Mouse (Mus musculus) limb, embryonic 14.5 days (tissue): ENCODE data around the gene Eif2ak2. TPM values are rescaled to one million over a fixed set of nuclear protein-coding genes. Genes with fewer than 3 reads are reported as not detected.

Experiments used
- ATAC-seq: fragments of 200-750 bp; cut with Nextera tagmentation; 2 replicates; pipeline ENCODE4 v1.8.0; 2017; ENCODE audit warnings: low read depth, moderate number of reproducible peaks, moderate TSS enrichment; ENCODE audit not compliant: low FRiP score
- DNase-seq: peaks from one replicate; pipeline ENCODE4 v3.0.0-alpha.2; 2015; ENCODE audit warnings: low spot score
- H3K27ac ChIP-seq: fragments of 300-500 bp; sonication (generic); replicated peaks from 2 replicates; pipeline ENCODE4 v1.5.1; 2014; ENCODE audit warnings: low read depth, mild to moderate bottlenecking, low read length, moderate library complexity, mixed read lengths
- H3K27me3 ChIP-seq: fragments of 300-500 bp; sonication (generic); 2 replicates; pipeline ENCODE4 v1.6.1; 2014; ENCODE audit warnings: low read length, mixed read lengths; ENCODE audit not compliant: control insufficient read depth, insufficient read depth
- H3K36me3 ChIP-seq: fragments of 300-500 bp; sonication (generic); 2 replicates; pipeline ENCODE4 v1.6.1; 2014; ENCODE audit warnings: mild to moderate bottlenecking, low read length, moderate library complexity, mixed read lengths; ENCODE audit not compliant: control insufficient read depth, insufficient read depth
- H3K4me1 ChIP-seq: fragments of 300-500 bp; sonication (generic); 2 replicates; pipeline ENCODE4 v1.6.1; 2014; ENCODE audit warnings: antibody characterized with exemption, low read length, mixed read lengths; ENCODE audit not compliant: control insufficient read depth, insufficient read depth
- H3K4me2 ChIP-seq: fragments of 300-500 bp; sonication (generic); replicated peaks from 2 replicates; pipeline ENCODE4 v1.6.1; 2014; ENCODE audit warnings: low read depth, mild to moderate bottlenecking, low read length, moderate library complexity; ENCODE audit not compliant: severe bottlenecking
- H3K4me3 ChIP-seq: fragments of 300-500 bp; sonication (generic); replicated peaks from 2 replicates; pipeline ENCODE4 v1.5.1; 2014; ENCODE audit warnings: low read length
- H3K9ac ChIP-seq: fragments of 300-500 bp; sonication (generic); 2 replicates; pipeline ENCODE4 v1.6.1; 2014; ENCODE audit warnings: mild to moderate bottlenecking, low read depth, low read length, moderate library complexity; ENCODE audit not compliant: severe bottlenecking
- H3K9me3 ChIP-seq: fragments of 300-500 bp; sonication (generic); 2 replicates; pipeline ENCODE4 v1.6.1; 2016; ENCODE audit warnings: low read length; ENCODE audit not compliant: control insufficient read depth
- POLR2A ChIP-seq: fragments of 200-500 bp; IDR thresholded peaks from 2 replicates; pipeline ENCODE4 v1.8.0; 2012; ENCODE audit warnings: inconsistent platforms, mild to moderate bottlenecking, moderate library complexity, borderline replicate concordance; ENCODE audit not compliant: insufficient read depth, insufficient read length; ENCODE audit errors: extremely low read depth
- WGBS: fragments of 180-500 bp; shearing (Covaris S2); extraction: QIAGEN DNeasy Blood & Tissue Kit; methylation state at CpG from one replicate; pipeline ENCODE4 v1.1.7; 2014; 5-methylcytosine and 5-hydroxymethylcytosine counted together
- polyA plus RNA-seq, 2 experiments: library from polyadenylated mRNA; depleted of rRNA in 1 of 2; stranded (reverse) in 1 of 2; unstranded in 1 of 2; fragments of >200 nt; fragmentation: Nextera tagmentation in 1 of 2; extraction: Ambion mirVana in 1 of 2; gene quantifications; 2 replicates each; pipeline versions ENCODE4 v1.2.1 to v1.2.3; 2012 to 2014

The Eif2ak2 gene
- polyA plus RNA-seq (2012; rRNA removed) (4.9 and 7.4 TPM in 2 replicates), polyA plus RNA-seq (2014; fragmentation: Nextera tagmentation; extraction: Ambion mirVana) (8.7 and 9.0 TPM in 2 replicates)

DNA sequence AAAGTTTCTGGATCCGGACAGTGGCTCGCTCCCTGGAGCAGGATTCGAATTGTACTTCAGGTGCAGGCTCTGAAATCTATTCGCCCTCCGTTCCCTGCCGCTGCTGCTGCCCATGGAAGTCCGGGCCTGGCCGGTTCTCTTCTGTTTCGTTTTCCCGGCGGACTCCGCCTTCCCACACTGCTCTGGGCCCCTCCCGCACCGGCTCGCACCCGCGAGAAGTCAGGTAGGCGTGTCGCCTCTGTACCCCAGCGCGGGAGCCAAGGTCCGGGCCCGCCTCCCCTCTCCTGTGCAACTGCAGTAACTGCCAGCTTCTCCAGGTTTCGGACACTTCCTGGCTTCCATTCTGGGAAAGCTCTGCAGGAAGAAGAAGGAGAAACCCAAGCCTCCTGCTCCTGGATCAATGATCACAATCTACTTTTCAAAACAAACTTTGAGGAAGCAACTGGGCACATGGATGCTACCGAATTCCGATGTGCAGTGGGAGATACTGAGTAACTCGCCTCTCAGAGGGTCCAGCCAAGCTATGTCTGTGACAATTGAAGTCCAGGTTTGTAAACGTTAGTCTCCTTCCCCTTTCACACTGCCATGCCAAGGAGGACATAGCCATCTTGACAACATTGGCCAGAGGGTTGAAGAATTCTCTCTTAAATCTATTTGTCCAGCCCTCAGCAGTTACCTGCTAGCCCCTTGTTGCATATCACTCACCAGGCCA lies at the start of gene Eif2ak2:
Eif2ak2 (minus strand) TSS at position 173 of the 712 bp plus-strand sequence.
- Histone ChIP-seq H3K4me1 (0 out of 2 replicates have a peak, but pooled peaks cover 3% of the 10 kb centered on the region), H3K27ac (peak within 1 kb of the TSS; percentile 73), H3K4me3 (peak within 1 kb of the TSS; percentile 67), H3K9me3 (no peaks in the 10 kb centered on the region), H3K36me3 (peaks cover 14% of the 10 kb centered on the region), H3K4me2 (peak within 1 kb of the TSS; percentile 68), H3K9ac (peak within 1 kb of the TSS; percentile 81), H3K27me3 (no peaks in the 10 kb centered on the region)
- WGBS, result 1% methylated on average over 28 of the region's 28 CpGs
- peak; percentile 86 for DNase-seq
- ATAC-seq, result peak; percentile 97
- peak; percentile 75; the same call in 1 of the 2 replicates for TF ChIP-seq POLR2A

DNA sequence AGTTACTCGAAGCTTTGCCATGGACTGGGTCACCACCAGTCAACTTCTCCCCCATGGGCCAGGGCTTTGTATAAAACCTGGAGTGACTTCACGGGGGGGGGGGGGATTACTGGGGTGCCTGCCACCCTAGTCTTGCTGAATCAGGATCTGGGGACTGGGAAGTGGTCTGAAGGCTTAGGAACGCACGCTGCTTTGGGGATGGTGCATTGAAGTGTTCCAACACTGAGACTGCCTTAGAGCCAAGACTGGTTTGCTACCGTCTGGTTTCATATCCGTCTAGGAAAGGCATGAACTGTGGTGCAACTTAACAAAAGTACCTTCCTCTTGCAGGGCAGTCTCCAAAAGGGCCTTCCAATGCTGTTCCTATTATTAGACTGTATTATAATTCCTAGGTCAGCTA lies 35.3 kb upstream of the Eif2ak2 start:
- H3K36me3 ChIP-seq, result peaks cover 35% of the 10 kb centered on the region
- ATAC-seq (no peak), DNase-seq (no peak)
- H3K9ac ChIP-seq, result no peak overlapping the region
- no peaks in the 10 kb centered on the region for H3K9me3 ChIP-seq
- no peak overlapping the region for H3K27ac ChIP-seq
- 0 out of 2 replicates have a peak overlapping the region, but pooled peaks have one; percentile 61 for H3K4me3 ChIP-seq
- WGBS, result 51% methylated on average over 6 of the region's 6 CpGs
- H3K4me2 ChIP-seq, result peak overlapping the region; percentile 3; the same call in 1 of the 2 replicates
- H3K27me3 ChIP-seq, result no peaks in the 10 kb centered on the region
- no peak for TF ChIP-seq POLR2A
- H3K4me1 ChIP-seq, result 0 out of 2 replicates have a peak, but pooled peaks cover 4% of the 10 kb centered on the region

DNA sequence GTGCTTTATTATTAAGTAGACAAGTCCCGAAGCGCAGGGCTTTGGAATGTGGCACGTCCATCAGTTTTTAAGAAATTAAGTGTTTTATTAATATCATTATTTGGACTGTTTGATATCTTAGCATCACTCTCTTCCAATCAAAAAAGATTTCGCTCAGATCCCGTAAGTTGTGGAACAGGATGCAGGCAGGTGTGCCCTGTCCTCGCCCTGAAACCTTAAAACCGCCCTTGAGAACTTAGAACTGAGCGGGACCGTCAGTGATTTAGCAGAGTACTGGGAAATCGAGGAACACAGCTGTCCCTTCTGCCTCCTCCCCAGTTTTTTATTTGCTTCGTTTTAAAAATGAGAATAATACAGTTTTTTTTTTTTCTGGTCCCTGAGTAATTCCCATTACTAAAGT lies 34.5 kb upstream of the Eif2ak2 start:
- 0 out of 2 replicates have a peak, but pooled peaks cover 4% of the 10 kb centered on the region for H3K4me1 ChIP-seq
- peak overlapping the region; percentile 61 for H3K4me3 ChIP-seq
- no peak for TF ChIP-seq POLR2A
- 2% methylated on average over 11 of the region's 11 CpGs for WGBS
- peaks cover 29% of the 10 kb centered on the region for H3K36me3 ChIP-seq
- H3K4me2 ChIP-seq, result peak overlapping the region; percentile 72
- H3K9me3 ChIP-seq, result no peaks in the 10 kb centered on the region
- no peaks in the 10 kb centered on the region for H3K27me3 ChIP-seq
- DNase-seq (no peak), ATAC-seq (peak; percentile 12; the same call in 1 of the 2 replicates)
- peak overlapping the region; percentile 69 for H3K9ac ChIP-seq
- H3K27ac ChIP-seq, result peak overlapping the region; percentile 77

DNA sequence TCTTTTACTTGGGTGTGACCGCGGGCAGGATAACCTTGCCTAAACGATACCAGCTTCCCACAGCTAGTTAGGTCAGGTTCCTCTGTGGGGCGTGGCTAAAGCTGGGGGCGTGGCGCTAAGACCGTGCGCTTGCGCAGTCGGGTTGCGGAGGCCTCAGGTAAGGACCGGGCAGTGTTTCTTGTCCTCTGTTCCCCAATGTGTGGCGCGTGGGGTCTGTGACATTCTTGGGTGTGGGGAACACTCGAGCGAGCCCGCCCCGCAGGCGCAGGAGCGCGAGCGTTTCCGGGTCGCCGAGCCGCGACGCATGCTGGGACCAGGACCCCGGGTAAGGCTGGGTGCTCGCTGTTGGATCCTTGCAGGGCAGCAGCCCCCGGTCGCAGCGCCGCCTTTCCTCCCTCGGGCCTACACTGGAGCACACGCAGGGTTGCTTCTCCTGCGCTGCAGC lies 34.0 kb upstream of the Eif2ak2 start, which contains the start of gene Cebpzos:
Cebpzos (plus strand) TSS at position 132 of the 445 bp plus-strand sequence.
- Histone ChIP-seq H3K36me3 (peaks cover 23% of the 10 kb centered on the region), H3K27ac (peak within 1 kb of the TSS; percentile 77), H3K4me3 (peak within 1 kb of the TSS; percentile 61), H3K4me2 (peak within 1 kb of the TSS; percentile 72), H3K4me1 (0 out of 2 replicates have a peak, but pooled peaks cover 4% of the 10 kb centered on the region), H3K27me3 (no peaks in the 10 kb centered on the region), H3K9me3 (no peaks in the 10 kb centered on the region), H3K9ac (peak within 1 kb of the TSS; percentile 69)
- peak; percentile 43; the same call in 1 of the 2 replicates for TF ChIP-seq POLR2A
- 0% methylated on average over 29 of the region's 37 CpGs for WGBS
- ATAC-seq (peak; percentile 92), DNase-seq (peak; percentile 82)

DNA sequence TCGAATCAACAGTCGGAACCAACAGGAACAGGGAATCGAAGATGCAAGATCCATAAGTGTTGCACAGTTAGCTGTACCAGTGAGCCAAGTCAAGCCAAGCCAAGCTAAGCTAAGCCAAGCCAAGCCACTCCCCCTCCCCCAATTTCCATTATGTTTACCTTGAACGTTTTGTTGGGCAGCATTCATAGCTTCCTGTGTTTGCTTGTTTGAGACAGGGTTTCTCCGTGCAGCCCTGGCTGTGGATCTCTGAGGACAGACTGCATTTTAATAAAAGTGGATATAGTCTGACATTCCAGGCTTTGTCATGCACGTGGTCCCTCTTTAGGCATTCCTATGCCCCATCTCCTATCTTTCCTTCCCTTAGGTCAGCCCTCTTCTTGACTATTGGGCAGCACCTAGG lies 33.4 kb upstream of the Eif2ak2 start:
- Histone ChIP-seq H3K36me3 (peaks cover 18% of the 10 kb centered on the region), H3K4me2 (peak overlapping the region; percentile 72), H3K27ac (0 out of 2 replicates have a peak overlapping the region, but pooled peaks have one; percentile 77), H3K9ac (peak overlapping the region; percentile 69), H3K4me3 (peak overlapping the region; percentile 61), H3K9me3 (no peaks in the 10 kb centered on the region), H3K27me3 (no peaks in the 10 kb centered on the region), H3K4me1 (0 out of 2 replicates have a peak, but pooled peaks cover 4% of the 10 kb centered on the region)
- ATAC-seq, result no peak
- 55% methylated on average over 6 of the region's 6 CpGs for WGBS
- no peak for TF ChIP-seq POLR2A
- DNase-seq, result no peak
